Mouse (Mus musculus) cortical plate, adult 2 months (tissue): ENCODE results near the gene Cachd1.

Experiments
- CTCF ChIP-seq: fragments of 200-500 bp; IDR thresholded peaks from 2 replicates; pipeline ENCODE4 v1.5.1; 2011; ENCODE audit warnings: mild to moderate bottlenecking, control low read depth, low read length; ENCODE audit not compliant: insufficient read depth; ENCODE audit errors: extremely low read depth
- POLR2A ChIP-seq: fragments of 200-500 bp; IDR thresholded peaks from 2 replicates; pipeline ENCODE4 v1.6.1; 2011; ENCODE audit warnings: mild to moderate bottlenecking, low read length, control low read depth; ENCODE audit not compliant: insufficient read depth; ENCODE audit errors: extremely low read depth

GRCm38 (mm10) chr4:100743615-100744014 lies 32.9 kb upstream of the Cachd1 start:
- TF ChIP-seq POLR2A (no peak), CTCF (no peak)
